Mouse (Mus musculus): ENCODE measurements around the gene Stpg3. TPM values are rescaled to one million over a fixed set of nuclear protein-coding genes. Genes with fewer than 3 reads are reported as not detected.
A peak's percentile ranks its signal among the peaks of the same experiment; 100 is the strongest.

Stpg3 gene
- total and polyA plus RNA-seq, 3 experiments = 0.07 TPM; not detected in 2

DNA sequence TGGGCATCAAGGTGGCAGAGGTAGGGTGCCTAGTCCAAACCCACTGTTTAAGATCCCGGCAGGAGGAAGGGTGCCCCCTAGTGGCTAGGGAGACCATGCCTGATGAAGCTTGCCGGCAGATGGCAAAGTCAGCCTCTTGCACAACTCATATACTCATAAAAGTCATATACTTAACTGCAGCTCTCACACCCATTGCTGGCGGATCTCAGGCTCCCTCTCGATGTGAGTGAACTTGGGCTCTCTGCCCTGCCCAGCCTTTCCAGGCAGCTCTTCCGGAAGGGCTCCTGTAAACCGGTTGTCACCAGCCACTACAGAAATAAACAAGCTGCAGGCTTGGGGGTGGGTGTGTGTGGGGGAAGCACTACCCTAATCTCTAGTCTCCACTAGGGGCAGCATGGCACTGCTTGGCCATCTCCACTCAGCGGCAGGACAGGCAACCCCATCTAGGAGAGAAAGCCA is 14.0 kb upstream of the Stpg3 start:
- no peaks in the 10 kb centered on the region for H3K27me3 ChIP-seq (ENCODE audit: control insufficient read depth in 1 of 2, insufficient read depth in 2 of 2, low read length in 2 of 2)

DNA sequence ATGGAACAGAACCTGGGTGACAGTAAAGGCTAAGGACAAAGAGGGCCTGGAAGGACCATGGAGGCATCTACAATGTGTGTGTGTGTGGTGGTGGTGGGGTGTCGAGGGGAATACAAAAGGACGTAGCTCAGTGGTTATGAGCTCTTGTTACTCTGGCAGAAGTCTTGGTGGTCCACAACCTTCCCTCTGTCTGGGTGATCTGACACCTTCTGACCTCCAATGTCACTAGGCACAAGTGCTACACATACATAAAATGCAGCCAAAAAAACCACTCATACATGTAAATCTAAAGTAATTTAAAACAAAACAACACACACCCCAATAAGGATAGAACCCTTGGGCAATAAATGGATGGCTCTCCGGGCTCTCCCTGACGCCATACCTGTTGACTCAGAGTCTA is 13.0 kb upstream of the Stpg3 start:
- peaks cover 6 to 8% of the 10 kb centered on the region in 2 experiments for H3K36me3 ChIP-seq (ENCODE audit: control insufficient read depth in 1 of 2, insufficient read depth in 2 of 2, low read length in 2 of 2)
- DNase-seq (ENCODE audit: low read depth, low spot score) = no peak
- TF ChIP-seq MXI1 (IDR thresholded peaks at IDR 0.05; ENCODE audit: low read depth, low read length) (no peak), ZKSCAN1 (IDR thresholded peaks at IDR 0.05; ENCODE audit: low read depth, low read length) (no peak), JUND (IDR thresholded peaks at IDR 0.05; ENCODE audit: low read depth, low read length) (no peak), USF1 (IDR thresholded peaks at IDR 0.05; ENCODE audit: low read depth, low read length) (no peak), CTCF (IDR thresholded peaks at IDR 0.05 in 2 of 3, conservative IDR thresholded peaks at IDR 0.05 in 1 of 3; ENCODE audit: control insufficient read depth in 1 of 3, insufficient read depth in 1 of 3, low read depth in 2 of 3, low read length in 3 of 3, poor library complexity in 1 of 3, severe bottlenecking in 1 of 3) (no peak), ETS1 (IDR thresholded peaks at IDR 0.05; ENCODE audit: low read depth, low read length) (no peak), SMC3 (IDR thresholded peaks at IDR 0.05; ENCODE audit: low read depth, low read length) (no peak), E2F4 (IDR thresholded peaks at IDR 0.05; ENCODE audit: borderline replicate concordance, low read depth, low read length) (no peak)
- H3K4me1 ChIP-seq (ENCODE audit: control insufficient read depth in 1 of 2, insufficient read depth in 2 of 2, low read length in 2 of 2) = peaks cover 6 to 18% of the 10 kb centered on the region in 2 experiments; a peak in 3 of 4 replicates
- no peak overlapping the region for H3K9ac ChIP-seq (ENCODE audit: control insufficient read depth, low read depth, low read length, poor library complexity, severe bottlenecking)
- no peak overlapping the region for H3K4me3 ChIP-seq (ENCODE audit: control insufficient read depth in 1 of 2, insufficient read depth in 1 of 2, low read depth in 2 of 2, low read length in 2 of 2)
- no peaks in the 10 kb centered on the region for H3K9me3 ChIP-seq (replicated peaks; ENCODE audit: insufficient read depth, low read length)
- peaks cover 17% of the 10 kb centered on the region for H3K79me2 ChIP-seq (ENCODE audit: control insufficient read depth, insufficient read depth, low read length, poor library complexity)
- H3K27ac ChIP-seq (ENCODE audit: control insufficient read depth, low read depth, low read length) = no peak overlapping the region
- H3K27me3 ChIP-seq (ENCODE audit: control insufficient read depth in 1 of 2, insufficient read depth in 2 of 2, low read length in 2 of 2) = no peaks in the 10 kb centered on the region

More for the DNA sequence above, 14.0 kb upstream of the Stpg3 start:
- peak overlapping the region; percentile 66 for H3K9ac ChIP-seq (ENCODE audit: control insufficient read depth, low read depth, low read length, poor library complexity, severe bottlenecking)
- H3K36me3 ChIP-seq (ENCODE audit: control insufficient read depth in 1 of 2, insufficient read depth in 2 of 2, low read length in 2 of 2) = peaks cover 4 to 12% of the 10 kb centered on the region in 2 experiments
- no peaks in the 10 kb centered on the region for H3K9me3 ChIP-seq (replicated peaks; ENCODE audit: insufficient read depth, low read length)
- peaks cover 13% of the 10 kb centered on the region for H3K79me2 ChIP-seq (ENCODE audit: control insufficient read depth, insufficient read depth, low read length, poor library complexity)
- peaks cover 7 to 26% of the 10 kb centered on the region in 2 experiments; a peak in 3 of 4 replicates for H3K4me1 ChIP-seq (ENCODE audit: control insufficient read depth in 1 of 2, insufficient read depth in 2 of 2, low read length in 2 of 2)
- DNase-seq (ENCODE audit: low read depth, low spot score) = peak; percentile 94
- H3K27ac ChIP-seq (ENCODE audit: control insufficient read depth, low read depth, low read length) = peak overlapping the region; percentile 72
- peak overlapping the region; percentile 48 to 67 for H3K4me3 ChIP-seq (ENCODE audit: control insufficient read depth in 1 of 2, insufficient read depth in 1 of 2, low read depth in 2 of 2, low read length in 2 of 2)
- TF ChIP-seq GATA1 (IDR thresholded peaks at IDR 0.05; ENCODE audit: low read depth, low read length) = no peak
- no peak for TF ChIP-seq CHD1 (IDR thresholded peaks at IDR 0.05; ENCODE audit: low read depth, low read length)
- TF ChIP-seq ZC3H11A (IDR thresholded peaks at IDR 0.05; ENCODE audit: low read depth, low read length) = peak; percentile 38; the same call in 1 of the 2 replicates
- peak; percentile 21 for TF ChIP-seq NELFE (IDR thresholded peaks at IDR 0.05; ENCODE audit: low read depth, low read length)
- TF ChIP-seq POLR2AphosphoS2 (IDR thresholded peaks at IDR 0.05; ENCODE audit: low read length) = no peak
- no peak for TF ChIP-seq POLR2AphosphoS5 (IDR thresholded peaks at IDR 0.05; ENCODE audit: borderline replicate concordance, low read depth, low read length)
- no peak; a peak in 1 of 4 replicates for TF ChIP-seq EP300 (IDR thresholded peaks at IDR 0.05; ENCODE audit: low read depth in 1 of 2, low read length in 2 of 2)
- TF ChIP-seq SIN3A (IDR thresholded peaks at IDR 0.05; ENCODE audit: low read length) = peak; percentile 91
- no peak for TF ChIP-seq KAT2A (conservative IDR thresholded peaks at IDR 0.05; ENCODE audit: low read depth, low read length)
- TF ChIP-seq ELF1 (IDR thresholded peaks at IDR 0.05; ENCODE audit: low read depth, low read length) = peak; percentile 73
- peak; percentile 72 to 96 (median 93) for TF ChIP-seq CTCF (IDR thresholded peaks at IDR 0.05 in 2 of 3, conservative IDR thresholded peaks at IDR 0.05 in 1 of 3; ENCODE audit: control insufficient read depth in 1 of 3, insufficient read depth in 1 of 3, low read depth in 2 of 3, low read length in 3 of 3, poor library complexity in 1 of 3, severe bottlenecking in 1 of 3)
- no peak; the same call in none of the 2 replicates for TF ChIP-seq SMC3 (IDR thresholded peaks at IDR 0.05; ENCODE audit: low read depth, low read length)
- TF ChIP-seq TCF12 (IDR thresholded peaks at IDR 0.05; ENCODE audit: low read depth, low read length) = 0 out of 2 replicates have a peak, but pooled peaks have one; percentile 29
- TF ChIP-seq BHLHE40 (IDR thresholded peaks at IDR 0.05; ENCODE audit: borderline replicate concordance, low read depth, low read length) = 0 out of 2 replicates have a peak, but pooled peaks have one; percentile 55
- no peak for TF ChIP-seq NRF1 (IDR thresholded peaks at IDR 0.05; ENCODE audit: insufficient read depth, low read depth, low read length, poor library complexity, severe bottlenecking)
- no peak for TF ChIP-seq TAL1 (IDR thresholded peaks at IDR 0.05; ENCODE audit: low read length)
- no peak for TF ChIP-seq MAFK (IDR thresholded peaks at IDR 0.05; ENCODE audit: borderline replicate concordance, low read depth, low read length)
- peak; percentile 67 for TF ChIP-seq MXI1 (IDR thresholded peaks at IDR 0.05; ENCODE audit: low read depth, low read length)
- TF ChIP-seq HCFC1 (IDR thresholded peaks at IDR 0.05; ENCODE audit: low read depth, low read length) = peak; percentile 68
- no peak for TF ChIP-seq ZNF384 (IDR thresholded peaks at IDR 0.05; ENCODE audit: low read depth, low read length)
- TF ChIP-seq ZKSCAN1 (IDR thresholded peaks at IDR 0.05; ENCODE audit: low read depth, low read length) = no peak
- TF ChIP-seq MAZ (IDR thresholded peaks at IDR 0.05; ENCODE audit: low read depth, low read length) = peak; percentile 83
- TF ChIP-seq MYC (IDR thresholded peaks at IDR 0.05; ENCODE audit: low read depth, low read length) = 0 out of 2 replicates have a peak, but pooled peaks have one; percentile 52
- TF ChIP-seq E2F4 (IDR thresholded peaks at IDR 0.05; ENCODE audit: borderline replicate concordance, low read depth, low read length) = no peak
- no peak for TF ChIP-seq CHD2 (IDR thresholded peaks at IDR 0.05; ENCODE audit: low read length)
- peak; percentile 61 for TF ChIP-seq MAX (IDR thresholded peaks at IDR 0.05; ENCODE audit: low read length)
- TF ChIP-seq TBP (IDR thresholded peaks at IDR 0.05; ENCODE audit: low read depth, low read length) = peak; percentile 62
- peak in 1 of 2 experiments; percentile 35; a peak in 1 of 4 replicates for TF ChIP-seq POLR2A (IDR thresholded peaks at IDR 0.05; ENCODE audit: control insufficient read depth in 1 of 2, insufficient read depth in 1 of 2, low read depth in 1 of 2, low read length in 2 of 2, poor library complexity in 1 of 2)
- 0 out of 2 replicates have a peak, but pooled peaks have one; percentile 27 for TF ChIP-seq ZMIZ1 (IDR thresholded peaks at IDR 0.05; ENCODE audit: low read depth, low read length)
- peak; percentile 59 for TF ChIP-seq RAD21 (IDR thresholded peaks at IDR 0.05; ENCODE audit: low read depth, low read length)
- no peak for TF ChIP-seq UBTF (IDR thresholded peaks at IDR 0.05; ENCODE audit: borderline replicate concordance, insufficient read depth, low read depth, low read length)
- TF ChIP-seq MEF2A (IDR thresholded peaks at IDR 0.05; ENCODE audit: extremely low read depth, insufficient replicate concordance, low read depth, low read length, poor library complexity, severe bottlenecking) = no peak
